Mouse (Mus musculus): ENCODE measurements at regions not wholly inside any gene's neighbourhood (a gene's known extent, or its start where the extent isn't known, plus 50 kb on each side); places are given as distances from the start of the nearest gene placed in this dataset.

GRCm38 (mm10) chr4:125210719-125211118 is 83.1 kb upstream of the Zc3h12a start:
- no peak for TF ChIP-seq CTCF (IDR thresholded peaks at IDR 0.05; ENCODE audit: insufficient read depth, low read length)
- TF ChIP-seq POLR2A (IDR thresholded peaks at IDR 0.05; ENCODE audit: borderline replicate concordance, extremely low read depth, low read depth, low read length): no peak
